Mouse (Mus musculus): ENCODE data around the gene Trpc1.
A peak's percentile ranks its signal among the peaks of the same experiment; 100 is the strongest.

DNA sequence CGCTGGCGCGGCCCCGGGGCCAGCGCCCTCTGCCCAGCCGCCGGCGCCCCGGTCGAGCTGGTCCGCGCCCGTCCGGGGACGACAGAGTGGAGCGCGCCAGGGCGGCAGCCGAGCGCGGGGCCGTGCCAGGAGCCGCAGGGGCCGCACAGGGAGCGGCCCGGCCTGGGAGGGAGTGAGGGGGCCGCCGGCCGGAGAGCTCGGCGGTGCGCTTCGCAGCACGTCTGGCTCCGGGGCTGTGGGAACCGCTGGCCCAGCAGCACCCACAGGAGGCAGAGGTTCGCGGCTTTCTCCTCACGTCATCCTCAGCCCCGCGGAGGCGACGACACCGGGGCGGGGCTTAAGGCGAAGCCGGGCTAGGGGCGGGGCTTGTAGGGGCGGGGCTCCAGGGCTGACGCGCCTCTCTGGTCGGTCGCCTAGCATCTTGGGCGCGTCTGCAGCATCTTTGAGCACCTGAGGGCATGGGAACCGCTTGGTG lies at the start of gene Trpc1:
- TF ChIP-seq HCFC1 (IDR thresholded peaks at IDR 0.05; ENCODE audit: low read depth, low read length): no peak
- TF ChIP-seq POLR2A (IDR thresholded peaks at IDR 0.05; ENCODE audit: control insufficient read depth in 1 of 2, insufficient read depth in 1 of 2, low read depth in 1 of 2, low read length in 2 of 2, poor library complexity in 1 of 2): 0 out of 4 replicates have a peak, but pooled peaks of 1 of the 2 experiments have one; percentile 37
- no peak for TF ChIP-seq MAX (IDR thresholded peaks at IDR 0.05; ENCODE audit: low read length)
- TF ChIP-seq CTCF (IDR thresholded peaks at IDR 0.05 in 2 of 3, conservative IDR thresholded peaks at IDR 0.05 in 1 of 3; ENCODE audit: control insufficient read depth in 1 of 3, insufficient read depth in 1 of 3, low read depth in 2 of 3, low read length in 3 of 3, poor library complexity in 1 of 3, severe bottlenecking in 1 of 3): no peak
- no peak for TF ChIP-seq BHLHE40 (IDR thresholded peaks at IDR 0.05; ENCODE audit: borderline replicate concordance, low read depth, low read length)
- TF ChIP-seq MAZ (IDR thresholded peaks at IDR 0.05; ENCODE audit: low read depth, low read length): 0 out of 2 replicates have a peak, but pooled peaks have one; percentile 26
- TF ChIP-seq E2F4 (IDR thresholded peaks at IDR 0.05; ENCODE audit: borderline replicate concordance, low read depth, low read length): no peak
- TF ChIP-seq SMC3 (IDR thresholded peaks at IDR 0.05; ENCODE audit: low read depth, low read length): no peak
- no peak for TF ChIP-seq TAL1 (IDR thresholded peaks at IDR 0.05; ENCODE audit: low read length)

Data from MEL (cell line).